Mouse (Mus musculus): ENCODE measurements at regions not wholly inside any gene's neighbourhood (a gene's known extent, or its start where the extent isn't known, plus 50 kb on each side); places are given as distances from the start of the nearest gene placed in this dataset.

DNA sequence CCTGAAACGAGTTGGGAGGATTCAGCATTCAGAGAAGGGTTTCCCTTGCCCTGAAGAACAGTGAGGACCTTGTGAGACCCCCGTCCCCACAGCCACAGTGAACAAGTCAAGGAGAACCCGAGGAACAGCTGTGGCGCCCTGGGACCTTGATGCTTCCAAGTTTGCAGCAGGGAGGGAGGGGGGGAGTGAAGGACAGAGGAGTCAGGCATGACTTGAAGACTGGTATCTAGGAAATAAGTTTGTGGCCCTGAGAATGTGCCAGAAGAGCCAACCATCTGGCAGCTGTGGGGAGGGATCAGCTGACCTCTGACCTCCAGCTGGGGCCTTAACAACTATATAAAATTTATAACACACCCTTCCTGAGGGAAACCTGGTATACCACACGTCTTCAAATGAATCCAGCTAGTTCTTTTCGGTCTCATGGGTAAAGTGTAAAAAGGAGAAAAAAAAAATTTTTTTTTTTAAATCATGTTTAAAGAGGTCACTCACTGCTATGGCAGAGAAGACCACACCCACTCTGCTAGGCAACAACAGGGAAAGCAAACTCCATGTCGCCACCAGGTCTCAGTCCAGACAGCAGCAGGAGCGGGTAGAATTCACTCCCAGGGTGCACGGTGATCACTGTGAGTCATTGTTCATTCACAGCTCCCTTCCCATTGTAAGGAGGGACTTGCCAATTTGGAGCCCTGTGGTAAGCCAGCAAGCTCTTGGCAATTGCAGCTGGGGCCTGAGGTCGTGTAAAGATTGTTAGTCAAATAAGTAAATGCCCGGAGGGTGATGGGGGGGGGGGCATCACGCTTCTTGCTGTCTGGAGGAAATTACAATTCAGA lies 58.3 kb upstream of the Ralgps2 start:
- Histone ChIP-seq H3K4me1 (ENCODE audit: control insufficient read depth, insufficient read depth, insufficient read length) (peaks cover 34% of the 10 kb centered on the region), H3K27me3 (ENCODE audit: control insufficient read depth, insufficient read depth, low read length) (no peaks in the 10 kb centered on the region), H3K36me3 (ENCODE audit: control insufficient read depth, insufficient read depth, low read length) (no peaks in the 10 kb centered on the region), H3K4me3 (ENCODE audit: extremely low read depth, insufficient read depth, insufficient read length) (peak overlapping the region; percentile 1; the same call in 1 of the 2 replicates), H3K27ac (ENCODE audit: insufficient read depth, low read length) (peak overlapping the region; percentile 96)
- WGBS = 40% methylated on average over 12 of the region's 12 CpGs
- TF ChIP-seq CTCF (IDR thresholded peaks at IDR 0.05; ENCODE audit: extremely low read depth, insufficient read depth, insufficient read length, insufficient replicate concordance) (no peak), POLR2A (IDR thresholded peaks at IDR 0.05; ENCODE audit: low read depth, low read length) (no peak)
- no peak for DNase-seq (ENCODE audit: low read depth in 1 of 2, low spot score in 2 of 2)

- TF ChIP-seq POLR2A (IDR thresholded peaks at IDR 0.05; ENCODE audit: low read depth, low read length) = no peak
- no peak for TF ChIP-seq CTCF (IDR thresholded peaks at IDR 0.05; ENCODE audit: extremely low read depth, insufficient read depth, insufficient read length, insufficient replicate concordance)
- Histone ChIP-seq H3K4me3 (ENCODE audit: extremely low read depth, insufficient read depth, insufficient read length) (no peak overlapping the region), H3K27me3 (ENCODE audit: control insufficient read depth, insufficient read depth, low read length) (no peaks in the 10 kb centered on the region), H3K4me1 (ENCODE audit: control insufficient read depth, insufficient read depth, insufficient read length) (peaks cover 33% of the 10 kb centered on the region), H3K36me3 (ENCODE audit: control insufficient read depth, insufficient read depth, low read length) (no peaks in the 10 kb centered on the region), H3K27ac (ENCODE audit: insufficient read depth, low read length) (peak overlapping the region; percentile 96)
- 62% methylated on average over 10 of the region's 10 CpGs for WGBS
- no peak for DNase-seq (ENCODE audit: low read depth in 1 of 2, low spot score in 2 of 2)
Observed at GRCm38 (mm10) chr1:156997033-156997432, 57.6 kb upstream of the Ralgps2 start.

DNA sequence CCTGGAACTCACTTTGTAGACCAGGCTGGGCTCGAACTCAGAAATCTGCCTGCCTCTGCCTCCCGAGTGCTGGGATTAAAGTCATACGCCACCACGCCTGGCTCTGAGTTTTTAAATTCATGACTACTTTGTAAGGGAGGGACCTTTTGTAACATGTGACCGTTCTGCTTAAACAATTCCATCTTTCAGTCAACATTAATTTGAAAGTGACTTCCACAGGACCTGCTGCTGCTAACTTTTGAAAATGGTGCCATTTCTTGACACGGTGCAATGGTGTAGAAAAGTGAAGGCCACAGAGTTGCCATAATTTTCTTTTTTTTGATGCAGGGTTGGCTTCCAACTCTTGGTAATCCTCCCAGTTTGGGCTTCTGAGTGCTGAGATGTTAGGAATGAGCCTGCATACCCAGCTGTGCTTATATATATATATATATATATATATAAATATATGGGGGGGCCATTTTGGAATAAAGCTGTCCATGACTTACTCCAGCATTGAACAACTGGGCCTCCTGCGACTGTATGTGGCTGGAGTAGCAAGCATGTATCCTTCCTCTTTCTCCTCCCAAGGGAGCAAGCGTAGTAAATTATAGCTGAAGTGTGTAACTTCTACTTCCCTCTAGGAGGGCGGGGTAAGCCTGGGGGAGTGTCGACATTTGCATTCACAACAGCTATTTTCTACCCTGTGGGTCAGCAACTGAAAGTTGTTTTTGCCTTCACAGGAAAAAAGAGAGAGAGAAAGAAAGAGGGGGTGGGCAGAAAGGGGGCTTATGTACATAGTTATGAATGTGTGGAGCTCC lies 56.9 kb upstream of the Ralgps2 start:
- WGBS = 35% methylated on average over 10 of the region's 10 CpGs
- TF ChIP-seq CTCF (IDR thresholded peaks at IDR 0.05; ENCODE audit: extremely low read depth, insufficient read depth, insufficient read length, insufficient replicate concordance) = no peak
- TF ChIP-seq POLR2A (IDR thresholded peaks at IDR 0.05; ENCODE audit: low read depth, low read length) = no peak; the same call in 1 of the 2 replicates
- H3K4me3 ChIP-seq (ENCODE audit: extremely low read depth, insufficient read depth, insufficient read length) = no peak overlapping the region
- peak overlapping the region; percentile 96 for H3K27ac ChIP-seq (ENCODE audit: insufficient read depth, low read length)
- DNase-seq (ENCODE audit: low read depth in 1 of 2, low spot score in 2 of 2) = peak; percentile 78 to 88
- H3K27me3 ChIP-seq (ENCODE audit: control insufficient read depth, insufficient read depth, low read length) = no peaks in the 10 kb centered on the region
- H3K36me3 ChIP-seq (ENCODE audit: control insufficient read depth, insufficient read depth, low read length) = no peaks in the 10 kb centered on the region
- peaks cover 35% of the 10 kb centered on the region for H3K4me1 ChIP-seq (ENCODE audit: control insufficient read depth, insufficient read depth, insufficient read length)

- Histone ChIP-seq H3K36me3 (ENCODE audit: control insufficient read depth, insufficient read depth, low read length) (no peaks in the 10 kb centered on the region), H3K4me3 (ENCODE audit: extremely low read depth, insufficient read depth, insufficient read length) (no peak overlapping the region), H3K4me1 (ENCODE audit: control insufficient read depth, insufficient read depth, insufficient read length) (peaks cover 38% of the 10 kb centered on the region), H3K27me3 (ENCODE audit: control insufficient read depth, insufficient read depth, low read length) (no peaks in the 10 kb centered on the region), H3K27ac (ENCODE audit: insufficient read depth, low read length) (peak overlapping the region; percentile 83)
- TF ChIP-seq CTCF (IDR thresholded peaks at IDR 0.05; ENCODE audit: extremely low read depth, insufficient read depth, insufficient read length, insufficient replicate concordance) = no peak
- TF ChIP-seq POLR2A (IDR thresholded peaks at IDR 0.05; ENCODE audit: low read depth, low read length) = no peak
- WGBS = 80% methylated on average over 7 of the region's 7 CpGs
- DNase-seq (ENCODE audit: low read depth in 1 of 2, low spot score in 2 of 2) = no peak
Observed at GRCm38 (mm10) chr1:156995180-156995951, 55.9 kb upstream of the Ralgps2 start.

DNA sequence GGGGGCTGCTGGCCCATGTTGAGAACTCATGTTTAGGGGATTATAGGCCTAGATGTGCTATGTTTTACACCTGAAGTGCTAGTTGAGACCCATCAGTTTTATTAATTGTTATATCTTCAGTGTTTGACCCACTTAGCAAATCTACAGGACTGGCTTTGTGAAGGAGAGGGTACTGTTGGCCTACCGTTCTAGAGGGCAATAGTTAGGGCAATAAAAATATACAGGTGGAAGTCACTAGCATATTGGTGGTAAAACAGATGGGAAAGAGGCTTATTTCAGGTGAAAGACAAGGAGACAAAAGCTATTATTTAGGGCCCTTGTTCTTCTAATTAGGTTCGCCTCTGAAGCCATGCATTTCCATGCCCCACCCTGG lies 55.2 kb upstream of the Ralgps2 start:
- 84% methylated on average over 2 of the region's 2 CpGs for WGBS
- peak overlapping the region; percentile 83 for H3K27ac ChIP-seq (ENCODE audit: insufficient read depth, low read length)
- H3K36me3 ChIP-seq (ENCODE audit: control insufficient read depth, insufficient read depth, low read length) = no peaks in the 10 kb centered on the region
- no peaks in the 10 kb centered on the region for H3K27me3 ChIP-seq (ENCODE audit: control insufficient read depth, insufficient read depth, low read length)
- no peak for TF ChIP-seq POLR2A (IDR thresholded peaks at IDR 0.05; ENCODE audit: low read depth, low read length)
- TF ChIP-seq CTCF (IDR thresholded peaks at IDR 0.05; ENCODE audit: extremely low read depth, insufficient read depth, insufficient read length, insufficient replicate concordance) = no peak
- peaks cover 40% of the 10 kb centered on the region for H3K4me1 ChIP-seq (ENCODE audit: control insufficient read depth, insufficient read depth, insufficient read length)
- DNase-seq (ENCODE audit: low read depth in 1 of 2, low spot score in 2 of 2) = no peak
- no peak overlapping the region for H3K4me3 ChIP-seq (ENCODE audit: extremely low read depth, insufficient read depth, insufficient read length)

GRCm38 (mm10) chr1:156994005-156994643 lies 54.7 kb upstream of the Ralgps2 start:
- peak overlapping the region; percentile 83 for H3K27ac ChIP-seq (ENCODE audit: insufficient read depth, low read length)
- TF ChIP-seq CTCF (IDR thresholded peaks at IDR 0.05; ENCODE audit: extremely low read depth, insufficient read depth, insufficient read length, insufficient replicate concordance) = no peak
- peak; percentile 35; the same call in 1 of the 2 replicates for TF ChIP-seq POLR2A (IDR thresholded peaks at IDR 0.05; ENCODE audit: low read depth, low read length)
- no peaks in the 10 kb centered on the region for H3K36me3 ChIP-seq (ENCODE audit: control insufficient read depth, insufficient read depth, low read length)
- no peak overlapping the region for H3K4me3 ChIP-seq (ENCODE audit: extremely low read depth, insufficient read depth, insufficient read length)
- WGBS = 54% methylated on average over 15 of the region's 15 CpGs
- H3K4me1 ChIP-seq (ENCODE audit: control insufficient read depth, insufficient read depth, insufficient read length) = peaks cover 40% of the 10 kb centered on the region
- no peaks in the 10 kb centered on the region for H3K27me3 ChIP-seq (ENCODE audit: control insufficient read depth, insufficient read depth, low read length)
- peak in 1 of 2 experiments; percentile 54 for DNase-seq (ENCODE audit: low read depth in 1 of 2, low spot score in 2 of 2)

All from spleen, adult 2 months (tissue).